Mouse (Mus musculus) myocyte (in vitro differentiated cells): ENCODE results near the gene Cdh1. TPM values are rescaled to one million over a fixed set of nuclear protein-coding genes. Genes with fewer than 3 reads are reported as not detected.

Experiments
- H3K27me3 ChIP-seq: one replicate; pipeline ENCODE4 v1.6.1; 2011; ENCODE audit not compliant: control insufficient read depth, insufficient read depth, insufficient read length
- H3K36me3 ChIP-seq: one replicate; pipeline ENCODE4 v1.6.1; 2011; ENCODE audit not compliant: control insufficient read depth, insufficient read depth
- H3K4me2 ChIP-seq: one replicate; pipeline ENCODE4 v1.6.1; 2011; ENCODE audit warnings: low read depth, control low read depth
- H3K4me3 ChIP-seq: one replicate; pipeline ENCODE4 v1.5.1; 2011; ENCODE audit warnings: mild to moderate bottlenecking, control low read depth, moderate library complexity
- H3K79me2 ChIP-seq: one replicate; pipeline ENCODE4 v1.6.1; 2011; ENCODE audit not compliant: control insufficient read depth, insufficient read depth
- H3ac ChIP-seq: one replicate; pipeline ENCODE4 v1.6.1; 2011; ENCODE audit not compliant: control insufficient read depth, insufficient read length
- CEBPB ChIP-seq: IDR thresholded peaks from 2 replicates; pipeline ENCODE4 v1.6.1; 2011; ENCODE audit warnings: mild to moderate bottlenecking, moderate library complexity; ENCODE audit not compliant: poor library complexity, insufficient read depth, severe bottlenecking
- E2F4 ChIP-seq: IDR thresholded peaks from one replicate; pipeline ENCODE4 v1.6.1; 2011; ENCODE audit warnings: mild to moderate bottlenecking, control low read depth, moderate library complexity; ENCODE audit not compliant: insufficient read depth
- MAX ChIP-seq: IDR thresholded peaks from one replicate; pipeline ENCODE4 v1.6.1; 2011; ENCODE audit warnings: low read depth, mild to moderate bottlenecking, control low read depth
- MYOD1 ChIP-seq, 3 experiments: IDR thresholded peaks; one replicate each; pipeline ENCODE4 v1.6.1; 2011; ENCODE audit warnings: control low read depth in 2 of 3, low read depth in 2 of 3, mild to moderate bottlenecking in 2 of 3, moderate library complexity in 1 of 3; ENCODE audit not compliant: insufficient read length in 2 of 3, control insufficient read depth in 1 of 3
- MYOG ChIP-seq, 3 experiments: IDR thresholded peaks; one replicate each; pipeline ENCODE4 v1.6.1; 2011; ENCODE audit warnings: control low read depth in 2 of 3, low read depth in 2 of 3, mild to moderate bottlenecking in 2 of 3; ENCODE audit not compliant: insufficient read length in 2 of 3, control insufficient read depth in 1 of 3, insufficient read depth in 1 of 3
- POLR2A ChIP-seq: IDR thresholded peaks from one replicate; pipeline ENCODE4 v1.6.1; 2011; ENCODE audit warnings: low read depth, mild to moderate bottlenecking, control low read depth, moderate library complexity; ENCODE audit not compliant: insufficient read length
- POLR2AphosphoS2 ChIP-seq: IDR thresholded peaks from one replicate; pipeline ENCODE4 v1.6.1; 2011; ENCODE audit warnings: low read depth, control low read depth; ENCODE audit not compliant: insufficient read length
- REST ChIP-seq: IDR thresholded peaks from one replicate; pipeline ENCODE4 v1.6.1; 2011; ENCODE audit warnings: mild to moderate bottlenecking, control low read depth, moderate library complexity; ENCODE audit not compliant: insufficient read depth, insufficient read length
- SRF ChIP-seq: IDR thresholded peaks from one replicate; pipeline ENCODE4 v1.6.1; 2011; ENCODE audit warnings: low read depth; ENCODE audit not compliant: control insufficient read depth, insufficient read length
- TCF12 ChIP-seq: IDR thresholded peaks from one replicate; pipeline ENCODE4 v1.6.1; 2011; ENCODE audit warnings: mild to moderate bottlenecking, control low read depth; ENCODE audit not compliant: poor library complexity, insufficient read depth, severe bottlenecking
- TCF3 ChIP-seq: IDR thresholded peaks from one replicate; pipeline ENCODE4 v1.6.1; 2011; ENCODE audit warnings: low read depth, control low read depth; ENCODE audit not compliant: insufficient read length
- USF1 ChIP-seq: IDR thresholded peaks from one replicate; pipeline ENCODE4 v1.6.1; 2011; ENCODE audit warnings: low read depth, mild to moderate bottlenecking, control low read depth, moderate library complexity
- polyA plus RNA-seq: library from polyadenylated mRNA; unstranded; fragments of >200 nt; fragmentation: generic; extraction: Trizol; gene quantifications from one replicate; pipeline ENCODE4 v1.2.1, GENCODE M21; 2012; ENCODE audit warnings: missing spikeins

The Cdh1 gene
- polyA plus RNA-seq, 1 experiment: 0.11 TPM

DNA sequence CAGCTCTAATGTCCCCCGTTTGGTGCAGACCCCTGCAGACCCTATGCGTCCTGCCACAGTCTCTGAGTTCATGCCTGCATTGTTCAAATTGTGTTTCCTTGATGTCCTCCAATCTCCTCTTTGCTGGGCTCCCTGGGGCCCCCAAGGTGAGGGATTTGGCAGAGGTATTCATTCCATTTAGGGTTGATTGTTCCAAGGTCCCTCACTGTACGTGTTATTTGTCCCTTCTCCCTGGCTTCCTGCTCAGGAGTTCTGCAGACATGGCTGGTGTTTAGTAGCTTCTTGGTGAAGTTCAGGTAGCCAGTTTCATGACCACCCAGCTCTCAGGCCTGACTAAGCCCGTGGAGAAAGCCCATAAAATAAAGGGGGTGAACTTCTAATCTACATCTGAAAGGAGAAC, 13.5 kb downstream of the Cdh1 start:
- no peaks in the 10 kb centered on the region for H3K36me3 ChIP-seq
- no peaks in the 10 kb centered on the region for H3K27me3 ChIP-seq
- no peak overlapping the region for H3K4me2 ChIP-seq
- TF ChIP-seq POLR2A (no peak), USF1 (no peak), CEBPB (no peak), REST (no peak), TCF12 (no peak), POLR2AphosphoS2 (no peak), MYOD1 (IDR thresholded peaks at IDR 0.05; ENCODE audit: control insufficient read depth in 1 of 3, insufficient read length in 2 of 3, low read depth in 2 of 3) (no peak), E2F4 (no peak), TCF3 (no peak), MYOG (IDR thresholded peaks at IDR 0.05; ENCODE audit: control insufficient read depth in 1 of 3, insufficient read depth in 1 of 3, insufficient read length in 2 of 3, low read depth in 2 of 3) (no peak), MAX (no peak)
- no peak overlapping the region for H3K4me3 ChIP-seq
- no peaks in the 10 kb centered on the region for H3K79me2 ChIP-seq
- H3ac ChIP-seq: no peak overlapping the region

GRCm38 (mm10) chr8:106617196-106617595, 14.0 kb downstream of the Cdh1 start:
- no peak overlapping the region for H3K4me3 ChIP-seq
- TF ChIP-seq USF1: no peak
- no peak for TF ChIP-seq POLR2A
- no peak for TF ChIP-seq MAX
- TF ChIP-seq E2F4: no peak
- TF ChIP-seq MYOD1 (IDR thresholded peaks at IDR 0.05; ENCODE audit: control insufficient read depth in 1 of 3, insufficient read length in 2 of 3, low read depth in 2 of 3): no peak
- TF ChIP-seq TCF3: no peak
- TF ChIP-seq POLR2AphosphoS2: no peak
- TF ChIP-seq TCF12: no peak
- TF ChIP-seq REST: no peak
- no peak overlapping the region for H3ac ChIP-seq
- H3K27me3 ChIP-seq: no peaks in the 10 kb centered on the region
- H3K79me2 ChIP-seq: no peaks in the 10 kb centered on the region
- H3K4me2 ChIP-seq: no peak overlapping the region
- H3K36me3 ChIP-seq: no peaks in the 10 kb centered on the region

GRCm38 (mm10) chr8:106617865-106618264, 14.7 kb downstream of the Cdh1 start:
- Histone ChIP-seq H3K79me2 (no peaks in the 10 kb centered on the region), H3K4me3 (no peak overlapping the region), H3K27me3 (no peaks in the 10 kb centered on the region), H3K36me3 (no peaks in the 10 kb centered on the region), H3K4me2 (no peak overlapping the region), H3ac (no peak overlapping the region)
- TF ChIP-seq REST: no peak
- no peak for TF ChIP-seq TCF3
- no peak for TF ChIP-seq SRF
- TF ChIP-seq USF1: no peak
- no peak for TF ChIP-seq MYOD1 (IDR thresholded peaks at IDR 0.05; ENCODE audit: control insufficient read depth in 1 of 3, insufficient read length in 2 of 3, low read depth in 2 of 3)
- no peak for TF ChIP-seq MAX
- no peak for TF ChIP-seq TCF12
- no peak for TF ChIP-seq CEBPB
- TF ChIP-seq E2F4: no peak
- TF ChIP-seq MYOG (IDR thresholded peaks at IDR 0.05; ENCODE audit: control insufficient read depth in 1 of 3, insufficient read depth in 1 of 3, insufficient read length in 2 of 3, low read depth in 2 of 3): no peak
- no peak for TF ChIP-seq POLR2A
- TF ChIP-seq POLR2AphosphoS2: no peak

GRCm38 (mm10) chr8:106618324-106618723, 15.2 kb downstream of the Cdh1 start:
- Histone ChIP-seq H3K4me2 (no peak overlapping the region), H3K4me3 (no peak overlapping the region), H3K79me2 (no peaks in the 10 kb centered on the region), H3ac (no peak overlapping the region), H3K27me3 (no peaks in the 10 kb centered on the region), H3K36me3 (no peaks in the 10 kb centered on the region)
- TF ChIP-seq USF1: no peak
- TF ChIP-seq SRF: no peak
- TF ChIP-seq MYOD1 (IDR thresholded peaks at IDR 0.05; ENCODE audit: control insufficient read depth in 1 of 3, insufficient read length in 2 of 3, low read depth in 2 of 3): no peak
- no peak for TF ChIP-seq CEBPB
- TF ChIP-seq POLR2AphosphoS2: no peak
- no peak for TF ChIP-seq E2F4
- TF ChIP-seq TCF12: no peak
- no peak for TF ChIP-seq TCF3
- TF ChIP-seq MYOG (IDR thresholded peaks at IDR 0.05; ENCODE audit: control insufficient read depth in 1 of 3, insufficient read depth in 1 of 3, insufficient read length in 2 of 3, low read depth in 2 of 3): no peak
- TF ChIP-seq POLR2A: no peak
- no peak for TF ChIP-seq MAX
- TF ChIP-seq REST: no peak

GRCm38 (mm10) chr8:106619549-106620245, 16.5 kb downstream of the Cdh1 start:
- H3K79me2 ChIP-seq: no peaks in the 10 kb centered on the region
- H3K4me2 ChIP-seq: peak overlapping the region; percentile 82

More at GRCm38 (mm10) chr8:106619549-106620245, 16.5 kb downstream of the Cdh1 start:
- no peak for TF ChIP-seq POLR2AphosphoS2
- peak; percentile 76 to 99 (median 99) for TF ChIP-seq MYOG (IDR thresholded peaks at IDR 0.05; ENCODE audit: control insufficient read depth in 1 of 3, insufficient read depth in 1 of 3, insufficient read length in 2 of 3, low read depth in 2 of 3)
- TF ChIP-seq TCF3: peak; percentile 84
- TF ChIP-seq USF1: no peak
- TF ChIP-seq POLR2A: peak; percentile 29
- no peak for TF ChIP-seq E2F4
- no peak for TF ChIP-seq CEBPB
- no peak for TF ChIP-seq SRF
- peak in 2 of 3 experiments; percentile 98 to 99 for TF ChIP-seq MYOD1 (IDR thresholded peaks at IDR 0.05; ENCODE audit: control insufficient read depth in 1 of 3, insufficient read length in 2 of 3, low read depth in 2 of 3)
- TF ChIP-seq REST: no peak
- TF ChIP-seq MAX: no peak
- peak; percentile 88 for TF ChIP-seq TCF12
- Histone ChIP-seq H3K4me3 (peak overlapping the region; percentile 8), H3K27me3 (no peaks in the 10 kb centered on the region), H3ac (no peak overlapping the region), H3K36me3 (no peaks in the 10 kb centered on the region)
